Mouse (Mus musculus) CH12.LX (cell line): ENCODE measurements around the gene C1qtnf5.

Source experiments
- CHD1 ChIP-seq: IDR thresholded peaks from 2 replicates; pipeline ENCODE4 v1.6.1; 2012; ENCODE audit warnings: low read depth, low read length, improper control_type of control experiment, inconsistent platforms
- CTCF ChIP-seq, 2 experiments: IDR thresholded peaks in 1 of 2; conservative IDR thresholded peaks in 1 of 2; 2 replicates each; pipeline ENCODE4 v1.5.1; 2011 to 2012; ENCODE audit warnings: low read depth in 2 of 2, low read length in 2 of 2, improper control_type of control experiment in 1 of 2, inconsistent platforms in 1 of 2, mild to moderate bottlenecking in 1 of 2, moderate library complexity in 1 of 2
- EP300 ChIP-seq: IDR thresholded peaks from 2 replicates; pipeline ENCODE4 v1.6.1; 2011; ENCODE audit warnings: low read length, improper control_type of control experiment
- ETS1 ChIP-seq: conservative IDR thresholded peaks from 2 replicates; pipeline ENCODE4 v1.6.1; 2012; ENCODE audit warnings: low read depth, mild to moderate bottlenecking, inconsistent platforms, low read length, improper control_type of control experiment, moderate library complexity
- GABPA ChIP-seq: IDR thresholded peaks from 2 replicates; pipeline ENCODE4 v1.6.1; 2012; ENCODE audit warnings: low read depth, low read length, improper control_type of control experiment, inconsistent platforms; ENCODE audit not compliant: insufficient replicate concordance
- HCFC1 ChIP-seq: IDR thresholded peaks from 2 replicates; pipeline ENCODE4 v1.6.1; 2012; ENCODE audit warnings: low read depth, mild to moderate bottlenecking, inconsistent platforms, low read length, improper control_type of control experiment
- JUN ChIP-seq: IDR thresholded peaks from 2 replicates; pipeline ENCODE4 v1.6.1; 2011; ENCODE audit warnings: low read depth, mild to moderate bottlenecking, low read length, improper control_type of control experiment, moderate library complexity; ENCODE audit not compliant: insufficient read depth
- MAFK ChIP-seq: IDR thresholded peaks from 2 replicates; pipeline ENCODE4 v1.6.1; 2011; ENCODE audit warnings: low read length, improper control_type of control experiment; ENCODE audit not compliant: insufficient replicate concordance
- MAX ChIP-seq: IDR thresholded peaks from 2 replicates; pipeline ENCODE4 v1.6.1; 2011; ENCODE audit warnings: low read length, improper control_type of control experiment
- POLR2A ChIP-seq: IDR thresholded peaks from 2 replicates; pipeline ENCODE4 v1.6.1; 2011; ENCODE audit warnings: low read depth, mild to moderate bottlenecking, improper control_type of control experiment, low read length
- RCOR1 ChIP-seq: conservative IDR thresholded peaks from 2 replicates; pipeline ENCODE4 v1.6.1; 2012; ENCODE audit warnings: low read depth, mild to moderate bottlenecking, inconsistent platforms, low read length, improper control_type of control experiment
- USF1 ChIP-seq: IDR thresholded peaks from 2 replicates; pipeline ENCODE4 v1.6.1; 2014; ENCODE audit warnings: low read depth, mild to moderate bottlenecking, inconsistent platforms, low read length, improper control_type of control experiment

GRCm38 (mm10) chr9:44073115-44073514 is 33.9 kb upstream of the C1qtnf5 start:
- TF ChIP-seq CTCF (conservative IDR thresholded peaks at IDR 0.05 in 1 of 2, IDR thresholded peaks at IDR 0.05 in 1 of 2; ENCODE audit: low read depth in 2 of 2, low read length in 2 of 2) (no peak), POLR2A (no peak), MAX (no peak), EP300 (no peak), RCOR1 (no peak), MAFK (no peak), ETS1 (no peak), JUN (no peak), HCFC1 (no peak), USF1 (no peak), GABPA (no peak), CHD1 (no peak)
